Mouse (Mus musculus) right cerebral cortex, postnatal 14 days (tissue): ENCODE measurements at regions not wholly inside any gene's neighbourhood (a gene's known extent, or its start where the extent isn't known, plus 50 kb on each side); places are given as distances from the start of the nearest gene placed in this dataset.
"Not testable (repeated sequence)": the region's sequence is repeated elsewhere in the genome, so short reads cannot be mapped to it uniquely, and the experiment has no call there.

Source experiments
- DNase-seq: peaks from one replicate; pipeline ENCODE4 v3.0.0; 2022

GRCm38 (mm10) chr2:3864872-3865271, 152.6 kb upstream of the Frmd4a start:
- DNase-seq, result no peak

DNA sequence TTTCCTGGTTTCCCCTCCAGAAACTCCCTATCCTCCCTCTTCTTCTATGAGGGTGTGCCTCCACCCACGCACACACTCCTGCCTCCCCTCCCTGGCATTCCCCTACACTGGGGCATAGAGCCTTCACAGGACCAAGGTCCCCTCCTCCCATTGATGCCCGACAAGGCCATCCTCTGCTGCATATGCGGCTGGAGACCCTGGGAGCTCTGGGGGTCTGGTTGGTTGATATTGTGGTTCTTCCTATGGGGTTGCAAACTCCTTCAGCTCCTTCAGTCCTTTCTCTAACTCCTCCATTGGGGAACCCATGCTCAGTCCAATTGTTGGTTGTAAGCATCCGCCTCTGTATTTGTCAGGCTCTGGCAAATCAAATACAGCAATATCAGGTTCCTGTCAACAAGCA, 150.8 kb upstream of the Frmd4a start:
- DNase-seq, result not testable (repeated sequence)

DNA sequence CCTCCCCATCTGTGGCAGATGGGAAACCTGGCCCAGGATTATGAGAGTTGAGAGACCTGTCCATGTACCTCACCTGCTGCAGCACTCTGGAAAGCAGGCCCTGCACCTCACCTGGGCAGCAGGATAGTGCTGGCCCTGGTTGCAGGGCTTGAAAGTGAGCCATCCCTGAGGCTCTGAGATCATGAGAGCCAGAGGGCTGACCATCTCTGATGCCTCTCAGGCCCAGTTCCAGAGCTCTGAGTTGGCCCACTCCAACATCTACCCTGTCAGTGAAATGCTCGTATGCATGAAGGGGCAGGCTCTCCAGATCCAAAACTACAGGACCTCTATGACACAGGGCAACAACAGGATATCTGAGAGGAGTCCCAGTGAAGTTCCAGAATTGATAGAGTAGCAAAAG, 147.8 kb upstream of the Frmd4a start:
- DNase-seq, result no peak

GRCm38 (mm10) chr2:3871748-3872147, 145.8 kb upstream of the Frmd4a start:
- no peak for DNase-seq

GRCm38 (mm10) chr2:3887000-3887399, 130.5 kb upstream of the Frmd4a start:
- no peak for DNase-seq

- DNase-seq, result no peak
These were observed 129.6 kb upstream of the Frmd4a start for GRCm38 (mm10) chr2:3887845-3888433.

DNA sequence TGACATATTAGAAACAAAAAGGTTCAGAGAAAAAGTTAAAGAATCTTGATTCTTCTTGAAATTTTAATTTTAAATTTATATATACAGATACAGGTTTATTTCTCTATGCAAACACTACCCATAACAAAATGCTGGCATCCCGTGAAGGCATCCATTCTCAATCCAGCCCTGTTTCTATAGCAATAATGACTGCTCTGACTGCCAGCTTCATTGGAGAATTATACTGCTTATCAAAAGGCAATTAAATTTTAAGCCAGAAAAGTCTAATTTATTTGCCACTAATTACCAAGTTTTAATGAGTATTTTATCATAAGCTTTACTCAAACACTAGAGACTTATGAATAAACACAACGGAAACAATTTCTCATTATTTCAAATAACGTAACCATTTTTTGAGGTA, 128.1 kb upstream of the Frmd4a start:
- no peak for DNase-seq

DNA sequence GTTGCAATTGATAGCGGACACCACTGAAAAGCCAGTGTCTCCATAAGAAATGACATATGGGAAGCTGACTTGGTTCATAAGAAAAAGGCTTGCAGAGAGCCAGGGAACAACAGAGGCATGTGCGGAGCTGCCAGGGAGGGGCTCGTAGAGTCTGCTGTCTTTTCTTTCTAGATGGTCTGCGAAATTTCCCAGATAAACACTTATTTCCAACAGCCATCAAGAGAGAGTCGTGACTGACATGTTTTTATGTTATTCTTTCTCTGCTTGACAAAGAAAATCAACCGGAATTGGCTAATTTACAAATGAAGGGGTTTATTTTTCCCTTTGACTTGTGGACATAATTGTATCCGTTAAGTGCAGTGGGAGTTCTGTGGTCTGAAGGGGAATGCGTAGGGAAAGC, 127.1 kb upstream of the Frmd4a start:
- DNase-seq, result no peak

- DNase-seq, result no peak
These were observed 110.5 kb upstream of the Frmd4a start for GRCm38 (mm10) chr2:3907026-3907425.

DNA sequence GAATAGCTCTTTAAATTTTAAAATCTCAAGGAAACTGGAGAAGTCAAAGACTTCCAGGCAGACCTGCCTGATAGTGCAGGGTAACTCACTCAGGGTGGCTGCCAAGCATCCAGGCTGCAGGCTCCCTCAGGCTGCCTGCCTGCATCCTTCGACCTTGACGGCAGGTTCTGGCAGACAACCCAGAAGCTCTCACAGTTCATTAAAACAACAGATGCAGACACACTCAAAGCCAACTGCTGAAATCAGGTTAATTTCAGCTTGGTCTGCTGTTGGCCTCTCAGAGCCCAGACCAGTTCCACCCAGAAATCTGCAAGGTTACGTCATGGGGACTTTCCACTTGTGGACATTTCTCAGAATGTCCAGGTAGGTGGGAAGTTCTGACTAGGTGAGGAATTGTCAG, 109.3 kb upstream of the Frmd4a start:
- no peak for DNase-seq

- DNase-seq, result no peak
These were observed 107.2 kb upstream of the Frmd4a start for GRCm38 (mm10) chr2:3910086-3910891.

GRCm38 (mm10) chr2:3915141-3915540, 102.4 kb upstream of the Frmd4a start:
- no peak for DNase-seq

DNA sequence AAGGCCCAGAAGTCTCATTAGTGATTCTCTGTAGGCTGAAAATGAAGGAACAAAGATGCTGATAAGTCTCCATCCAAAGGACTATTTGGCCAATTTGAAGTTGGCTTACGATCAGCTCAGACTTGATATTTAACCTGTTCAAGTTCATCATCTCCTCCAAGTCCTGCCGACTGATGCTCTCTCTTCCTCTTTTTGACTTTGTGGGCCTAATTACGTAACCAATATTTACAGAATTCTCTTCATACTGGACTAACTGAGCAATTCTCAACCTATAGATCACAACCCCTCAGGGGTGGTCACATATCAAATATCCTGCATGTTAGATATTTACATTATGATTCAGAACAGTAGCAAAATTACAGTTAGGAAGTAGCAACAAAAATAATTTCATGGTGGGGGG, 101.2 kb upstream of the Frmd4a start:
- DNase-seq, result no peak

DNA sequence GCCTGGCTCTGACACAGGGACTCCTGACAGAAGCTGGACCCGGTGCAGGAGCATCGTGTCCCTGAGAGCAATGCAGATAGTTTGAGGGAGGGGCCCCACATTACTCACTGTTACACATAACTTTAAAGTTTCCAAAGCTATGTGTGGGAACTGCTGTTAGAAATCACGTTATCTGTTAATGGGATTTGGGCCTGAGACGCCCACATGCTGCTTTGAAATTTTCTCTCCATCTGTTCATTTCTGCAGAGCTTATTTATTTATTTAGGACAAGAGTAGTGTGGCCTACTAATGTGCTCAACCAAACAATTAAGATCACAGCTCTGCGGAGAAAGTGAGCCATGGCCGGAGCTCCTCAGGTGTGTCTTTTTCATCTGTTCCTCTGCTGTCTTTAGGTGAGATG, 99.4 kb upstream of the Frmd4a start:
- no peak for DNase-seq

DNA sequence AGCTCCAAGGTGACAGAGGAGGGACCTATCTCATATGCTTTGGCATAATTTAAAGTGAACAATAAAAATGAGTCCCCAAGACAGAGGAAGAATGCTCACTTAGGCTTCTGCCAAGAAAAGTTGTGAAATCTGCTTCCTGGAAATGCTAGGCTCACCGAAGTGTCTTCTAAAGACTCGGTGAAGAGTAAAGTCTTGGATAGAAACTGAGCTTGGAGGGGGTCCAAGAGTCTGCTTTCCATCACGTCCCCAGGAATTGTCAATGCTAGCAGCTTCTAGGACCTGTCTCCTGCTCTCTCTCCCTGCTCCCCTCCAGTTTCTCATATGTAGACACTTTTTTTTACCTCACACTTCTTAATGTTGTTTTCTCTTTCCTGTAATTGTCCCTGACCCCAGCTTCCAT, 97.6 kb upstream of the Frmd4a start:
- DNase-seq, result no peak

- DNase-seq, result not testable (repeated sequence)
These were observed 96.4 kb upstream of the Frmd4a start for GRCm38 (mm10) chr2:3921084-3921483.

DNA sequence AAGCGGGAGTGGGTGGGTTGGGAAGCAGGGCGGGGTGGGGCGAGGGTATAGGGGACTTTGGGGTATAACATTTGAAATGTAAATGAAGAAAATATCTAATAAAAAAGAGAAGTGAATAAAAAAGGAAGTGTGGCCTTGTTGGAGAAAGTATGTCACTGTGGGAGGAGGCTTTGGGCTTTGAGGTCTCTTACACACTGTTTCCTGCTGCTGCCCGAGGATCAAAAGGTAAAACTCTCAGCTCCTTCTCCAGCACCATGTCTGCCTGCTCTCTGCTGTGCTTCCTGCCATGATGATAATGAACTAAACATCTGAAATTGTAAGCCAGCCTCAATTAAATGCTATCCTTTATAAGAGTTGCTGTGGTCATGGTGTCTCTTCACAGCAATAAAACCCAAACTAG, 94.8 kb upstream of the Frmd4a start:
- no peak for DNase-seq

DNA sequence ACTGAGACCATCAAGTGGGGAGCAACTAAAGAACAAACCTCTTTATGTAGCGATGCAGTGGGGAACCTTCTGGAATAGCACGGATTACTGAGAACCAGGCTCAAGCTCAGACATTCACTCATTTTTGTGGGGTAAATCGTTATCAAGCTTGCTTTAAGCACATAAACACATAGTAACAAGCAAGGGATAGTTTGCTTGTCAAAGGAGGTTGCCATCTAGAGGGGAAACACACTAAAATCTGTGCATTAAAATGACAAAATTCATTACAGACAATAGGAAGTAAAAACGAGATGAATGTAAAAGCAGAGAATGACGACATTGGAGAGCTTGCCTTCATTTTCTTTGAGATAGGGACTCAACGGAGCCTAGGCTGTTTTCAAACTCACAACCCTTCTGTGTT, 92.8 kb upstream of the Frmd4a start:
- no peak for DNase-seq

GRCm38 (mm10) chr2:3925199-3925598, 92.3 kb upstream of the Frmd4a start:
- DNase-seq, result no peak

DNA sequence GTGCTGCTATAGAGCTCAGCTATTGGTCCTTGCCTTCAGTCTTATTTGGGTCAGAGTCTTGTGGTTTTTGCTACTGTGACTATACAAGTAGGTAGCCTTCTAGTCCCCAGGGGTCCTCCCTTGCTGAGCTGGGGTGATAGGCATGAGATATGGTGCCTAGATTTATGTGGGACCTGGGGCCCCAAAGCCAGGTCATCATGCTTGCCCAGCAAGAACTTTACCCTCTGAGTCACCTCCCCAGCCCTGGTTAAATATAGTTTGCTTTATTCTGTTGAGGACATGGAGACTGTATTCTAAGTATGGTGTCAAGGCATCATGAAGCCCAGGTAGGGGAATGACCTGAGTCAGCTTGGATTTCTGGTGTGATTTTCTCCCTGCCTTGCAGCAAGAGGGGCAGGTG, 91.4 kb upstream of the Frmd4a start:
- DNase-seq, result no peak

- no peak for DNase-seq
These were observed 90.2 kb upstream of the Frmd4a start for GRCm38 (mm10) chr2:3927141-3927810.

- no peak for DNase-seq
These were observed 89.7 kb upstream of the Frmd4a start for GRCm38 (mm10) chr2:3927853-3928252.

DNA sequence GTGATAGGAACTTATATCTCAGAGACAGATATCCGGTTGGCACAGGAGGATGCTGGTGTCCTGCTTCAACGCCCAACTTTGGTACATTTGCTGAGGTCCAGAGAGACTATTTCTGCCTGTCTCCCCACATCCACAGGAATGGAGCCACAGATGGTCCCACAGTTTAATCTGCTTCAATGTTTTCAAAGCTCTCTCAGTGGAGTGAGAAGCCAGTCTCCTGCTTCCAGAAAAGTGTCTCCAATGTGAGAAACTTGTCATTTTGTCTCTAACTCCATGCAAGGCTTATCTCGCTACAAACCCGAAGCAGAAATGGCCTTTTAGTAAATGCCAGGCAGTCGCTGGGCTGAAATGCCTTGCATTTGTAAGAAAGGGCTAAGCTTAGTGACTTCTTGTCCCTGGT, 86.9 kb upstream of the Frmd4a start:
- DNase-seq, result no peak

GRCm38 (mm10) chr2:3940786-3941185, 76.7 kb upstream of the Frmd4a start:
- DNase-seq, result no peak
